In the genomic region with DNA sequence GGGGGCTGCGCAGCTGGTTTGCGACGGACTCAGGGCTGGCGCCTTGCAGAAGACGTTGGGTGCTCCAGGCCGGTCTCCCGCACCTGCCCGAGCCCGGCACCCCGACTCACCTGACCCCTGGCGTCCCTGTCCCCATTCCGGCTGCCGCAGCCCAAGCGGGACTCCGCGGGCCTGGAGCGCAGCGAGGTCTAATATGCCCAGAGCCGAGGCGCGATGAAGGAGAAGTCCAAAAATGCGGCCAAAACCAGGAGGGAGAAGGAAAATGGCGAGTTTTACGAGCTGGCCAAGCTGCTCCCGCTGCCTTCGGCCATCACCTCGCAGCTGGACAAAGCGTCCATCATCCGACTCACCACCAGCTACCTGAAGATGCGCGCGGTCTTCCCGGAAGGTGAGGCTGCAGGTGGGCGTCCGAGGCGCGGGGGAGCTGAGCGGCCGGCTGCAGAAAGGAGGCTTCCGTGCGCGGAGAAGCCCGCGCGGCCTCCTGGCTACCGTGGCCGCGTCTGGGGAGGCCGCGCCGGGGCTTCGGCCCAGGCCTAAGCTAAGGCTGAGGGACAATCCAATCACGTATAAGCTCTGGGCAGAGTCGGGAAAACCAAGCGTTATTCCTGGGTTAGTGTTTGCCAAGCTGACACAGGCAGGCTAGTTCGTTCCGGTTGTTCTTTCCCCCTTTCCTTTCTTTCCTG, we compare ENCODE assay signal across 9 mouse cellular contexts. TPM values are rescaled to one million over a fixed set of nuclear protein-coding genes. Genes with fewer than 3 reads are reported as not detected.
DNase-seq lines count a peak whose midpoint lies in the region; ATAC-seq and TF ChIP-seq lines count a peak whose summit lies in the region.
"Had no signal": no experiment of that assay in that cellular context is flagged by ENCODE, and none has a peak within 500 bp of the region (broad histone marks: within the 10 kb centered on the region; RNA-seq: fewer than 3 reads in every experiment).

No protein-coding gene starts in this region.

- peaks cover 100% of the 10 kb centered on the region for H3K27me3 ChIP-seq in liver, embryonic 15.5 days

- intact Hi-C loops in gastrocnemius, adult 2 months (cut with DNase I), result loop anchor here (2.0 kb wide), 1 partner anchor 47 kb away; no protein-coding TSS in a partner anchor
- intact Hi-C loops in gastrocnemius, postnatal 36 days (cut with DNase I), result no loop called here
- intact Hi-C loops in gastrocnemius, postnatal 14 days (cut with DNase I; ENCODE audit: low total_unique reads), result no loop called here

- peak overlapping the region; percentile 76 for H3K27ac ChIP-seq in gastrocnemius, adult 2 months
- H3K27ac ChIP-seq in liver, embryonic 15.5 days (replicated peaks), result no peak overlapping the region

- no peak for TF ChIP-seq CTCF in gastrocnemius, adult 2 months (IDR thresholded peaks at IDR 0.05)

- ATAC-seq in liver, embryonic 15.5 days (ENCODE audit: insufficient read depth), result no peak

- H3K9me3 ChIP-seq in liver, embryonic 15.5 days (replicated peaks), result no peaks in the 10 kb centered on the region

- peaks cover 10% of the 10 kb centered on the region for H3K4me1 ChIP-seq in liver, embryonic 15.5 days (replicated peaks)

- no peaks in the 10 kb centered on the region for H3K36me3 ChIP-seq in liver, embryonic 15.5 days (replicated peaks)

- no peak for DNase-seq in gastrocnemius, adult 2 months
- no peak for DNase-seq in gastrocnemius, postnatal 36 days
- DNase-seq in thymus, postnatal 4 days, result peak; percentile 32
- no peak for DNase-seq in thymus, adult 18-20 months
- DNase-seq in ovary, postnatal 10 days (ENCODE audit: low spot score), result no peak
- no peak for DNase-seq in gastrocnemius, postnatal 14 days
- DNase-seq in frontal cortex, postnatal 36 days (ENCODE audit: low spot score in 2 of 2), result no peak
- DNase-seq: adrenal gland, postnatal 14 days had no signal

- WGBS in liver, embryonic 15.5 days (ENCODE audit: insufficient replicate concordance), result 2% methylated on average over 57 of the region's 57 CpGs

- peak overlapping the region; percentile 84 for H3K4me3 ChIP-seq in gastrocnemius, adult 2 months
- H3K4me3 ChIP-seq in liver, embryonic 15.5 days (replicated peaks), result peak overlapping the region; percentile 26

- H3K9ac ChIP-seq in liver, embryonic 15.5 days, result no peak overlapping the region

- H3K4me2 ChIP-seq in liver, embryonic 15.5 days, result peak overlapping the region; percentile 47; the same call in 1 of the 2 replicates

RNA-seq across cellular contexts. Expression of a gene that starts 1.0 kb away (rescaled TPM):
- 10 to 100 TPM; 15.0 to 17.9 TPM for total RNA-seq in gastrocnemius, adult 2 months (2021)
- total RNA-seq in gastrocnemius, postnatal 36 days (2021), result 10 to 100 TPM; 14.8 to 16.9 TPM
- polyA plus RNA-seq in liver, embryonic 15.5 days (2015; fragmentation: Nextera tagmentation; extraction: Ambion mirVana), result not detected in 2 replicates
- 10 to 100 TPM in 1 of 2 experiments, 1 to 10 TPM in 1; 9.7 to 11.4 TPM for total RNA-seq in gastrocnemius, postnatal 14 days (2021)
- total RNA-seq: adrenal gland, postnatal 14 days had no signal
